Mouse (Mus musculus) hematopoietic stem cell, adult 5-6 weeks (primary cell): ENCODE data around the gene Slc4a7. TPM values are rescaled to one million over a fixed set of nuclear protein-coding genes. Genes with fewer than 3 reads are reported as not detected.
A peak's percentile ranks its signal among the peaks of the same experiment; 100 is the strongest.

Source experiments
- ATAC-seq, 2 experiments: fragments of 125-278 bp in 1 of 2; replicated peaks in 1 of 2; 2 replicates each; pipeline ENCODE4 v1.8.0; 2016 to 2017; ENCODE audit warnings: inconsistent platforms in 2 of 2, mild to moderate bottlenecking in 2 of 2, moderate number of reproducible peaks in 2 of 2, low read depth in 1 of 2, moderate TSS enrichment in 1 of 2; ENCODE audit not compliant: low FRiP score in 2 of 2, poor library complexity in 2 of 2, severe bottlenecking in 2 of 2, insufficient read depth in 1 of 2, low TSS enrichment in 1 of 2
- total RNA-seq: library from RNA; stranded (forward); fragments of 172-1452, 232-1000 nt; gene quantifications from 2 replicates; pipeline ENCODE4 v1.2.3, GENCODE M21; 2017

Slc4a7 gene
- 59.7 and 63.9 TPM in 2 replicates for total RNA-seq

DNA sequence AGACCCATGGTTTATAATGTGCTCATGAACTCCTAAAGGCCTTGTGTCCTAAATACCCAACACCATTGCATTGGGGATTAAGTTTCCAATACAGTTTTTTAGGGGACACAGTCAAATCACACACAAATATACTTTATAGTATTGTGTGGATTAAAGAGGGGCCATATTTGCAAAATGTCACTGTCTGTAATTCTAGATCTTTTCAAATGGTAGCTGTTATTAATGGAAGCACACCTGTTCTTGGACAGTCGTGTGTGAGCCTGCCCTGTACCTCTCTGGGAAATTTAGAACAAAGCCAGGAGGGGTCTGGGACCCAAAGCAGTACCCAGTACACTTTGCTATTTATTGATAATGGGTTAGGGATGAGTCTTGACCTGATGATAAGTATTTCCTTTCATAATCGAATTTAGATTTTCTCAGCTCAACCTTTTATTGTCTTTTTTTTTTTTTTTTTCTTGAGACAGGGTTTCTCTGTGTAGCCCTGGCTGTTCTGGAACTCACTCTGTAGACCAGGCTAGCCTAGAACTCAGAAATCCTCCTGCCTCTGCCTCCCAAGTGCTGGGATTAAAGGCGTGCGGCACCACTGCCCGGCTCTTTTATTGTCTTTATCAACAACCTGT, at the start of gene Slc4a7:
Slc4a7 (plus strand) TSS at position 570 of the 620 bp plus-strand sequence.
- no peak for ATAC-seq

DNA sequence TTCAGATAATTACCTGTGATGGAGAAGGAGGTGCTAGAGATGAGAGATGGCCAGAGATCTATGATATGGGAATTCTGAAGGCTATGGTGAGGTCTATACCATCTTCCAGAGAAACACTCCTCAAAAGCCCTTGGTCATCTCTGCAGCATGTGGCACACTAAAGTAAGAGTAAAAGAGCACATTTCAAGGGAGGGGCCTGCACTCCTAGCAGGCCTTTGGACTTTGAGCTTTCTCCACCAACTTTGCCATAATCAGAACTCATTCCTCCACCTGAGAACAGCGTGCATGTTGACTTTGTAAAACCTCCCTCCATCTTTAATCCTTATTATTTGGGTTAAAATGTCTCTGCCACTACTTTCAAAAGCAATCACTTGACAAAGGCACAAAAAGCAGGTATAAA, 31.5 kb upstream of the Slc4a7 start:
- ATAC-seq = no peak

DNA sequence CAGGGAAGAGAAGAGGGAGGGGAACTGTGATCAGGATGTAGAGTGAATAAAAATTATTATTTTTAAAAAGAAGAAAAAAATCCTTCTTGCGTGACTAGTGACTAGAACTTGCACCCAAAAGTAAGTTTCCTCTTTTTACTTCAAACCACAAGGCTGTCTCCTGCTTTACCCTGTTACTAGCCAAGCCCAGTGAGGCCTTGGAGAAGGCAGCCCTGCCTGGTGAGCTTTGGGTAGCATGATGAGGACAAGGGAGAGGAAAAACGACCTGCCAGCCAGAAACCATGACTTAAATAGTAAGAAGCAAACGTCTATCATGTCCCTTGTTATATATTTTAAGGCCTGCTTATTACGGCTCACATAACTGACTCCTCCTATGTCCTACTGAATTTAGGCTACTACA, 20.5 kb upstream of the Slc4a7 start:
- peak; percentile 83 for ATAC-seq

DNA sequence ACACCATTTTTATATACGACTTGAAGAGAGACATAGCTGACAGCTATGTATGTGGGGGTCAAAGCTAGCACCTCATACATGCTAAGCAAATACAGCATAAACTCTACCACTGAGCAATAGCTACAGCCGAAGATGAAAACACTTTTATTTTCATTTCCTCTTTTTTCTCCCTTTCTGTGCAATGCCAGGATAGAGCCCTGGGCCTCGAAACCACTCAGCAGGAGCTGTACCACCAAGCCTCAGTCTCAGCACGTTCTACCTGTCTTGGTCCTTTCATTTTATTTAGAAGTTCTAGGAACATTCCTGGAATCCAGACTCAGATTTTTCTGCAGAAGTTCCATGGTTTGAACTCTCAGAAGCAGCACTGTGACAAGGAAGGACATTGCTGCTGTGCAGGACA, 17.3 kb upstream of the Slc4a7 start:
- peak; percentile 65 to 74; a peak in 3 of 4 replicates for ATAC-seq

DNA sequence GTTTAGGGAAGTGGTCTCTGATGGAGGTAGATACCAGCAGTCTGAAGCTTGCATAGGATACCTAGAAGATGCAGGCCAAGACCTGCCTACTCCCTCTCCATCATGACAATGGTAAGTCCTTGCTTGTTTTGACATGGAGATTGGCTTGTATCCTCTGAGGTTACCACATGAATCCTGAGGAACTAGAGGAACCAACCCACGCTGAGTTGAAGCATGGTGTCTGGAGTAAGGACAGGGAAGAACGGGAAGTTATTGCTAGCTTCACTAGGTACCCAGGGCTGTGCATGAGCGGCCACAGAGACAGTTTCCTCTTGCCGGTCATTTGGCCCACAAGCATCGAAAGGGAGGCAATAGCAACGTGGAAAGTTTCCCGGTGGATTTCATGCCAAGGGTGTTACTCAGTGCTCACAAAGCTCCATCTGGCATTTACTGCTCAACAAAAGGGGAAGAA, 16.0 kb upstream of the Slc4a7 start:
- peak in 1 of 2 experiments; percentile 30; a peak in 2 of 4 replicates for ATAC-seq

DNA sequence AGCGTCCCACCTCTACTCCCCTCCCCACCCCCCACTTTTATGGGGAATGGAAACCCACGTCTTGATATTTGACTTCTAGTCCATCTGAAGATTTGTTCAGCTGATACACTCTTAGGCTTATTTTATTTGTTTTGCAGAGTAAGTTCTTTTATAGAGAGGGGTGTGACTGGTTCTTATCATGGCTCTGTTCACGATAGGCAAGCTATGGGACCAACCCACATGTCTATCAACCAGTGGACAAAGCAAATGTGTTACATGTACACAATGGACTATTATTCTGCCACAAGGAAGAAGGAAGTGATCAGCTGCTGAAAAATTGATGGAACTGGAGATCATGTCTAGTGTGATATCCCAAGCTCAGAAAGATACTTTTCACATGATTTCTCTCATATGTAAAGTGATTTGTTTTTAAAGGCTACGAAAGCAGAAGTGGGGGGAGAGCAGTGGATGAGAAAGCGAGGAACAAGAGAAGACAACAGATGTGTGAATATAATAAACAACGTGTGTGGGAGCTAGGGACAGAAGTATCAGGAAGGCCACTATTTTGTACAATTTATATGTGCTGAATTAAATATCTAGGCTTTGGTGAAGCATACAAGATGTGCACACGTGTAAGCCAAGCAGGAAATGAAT, 14.7 kb upstream of the Slc4a7 start:
- ATAC-seq = no peak

DNA sequence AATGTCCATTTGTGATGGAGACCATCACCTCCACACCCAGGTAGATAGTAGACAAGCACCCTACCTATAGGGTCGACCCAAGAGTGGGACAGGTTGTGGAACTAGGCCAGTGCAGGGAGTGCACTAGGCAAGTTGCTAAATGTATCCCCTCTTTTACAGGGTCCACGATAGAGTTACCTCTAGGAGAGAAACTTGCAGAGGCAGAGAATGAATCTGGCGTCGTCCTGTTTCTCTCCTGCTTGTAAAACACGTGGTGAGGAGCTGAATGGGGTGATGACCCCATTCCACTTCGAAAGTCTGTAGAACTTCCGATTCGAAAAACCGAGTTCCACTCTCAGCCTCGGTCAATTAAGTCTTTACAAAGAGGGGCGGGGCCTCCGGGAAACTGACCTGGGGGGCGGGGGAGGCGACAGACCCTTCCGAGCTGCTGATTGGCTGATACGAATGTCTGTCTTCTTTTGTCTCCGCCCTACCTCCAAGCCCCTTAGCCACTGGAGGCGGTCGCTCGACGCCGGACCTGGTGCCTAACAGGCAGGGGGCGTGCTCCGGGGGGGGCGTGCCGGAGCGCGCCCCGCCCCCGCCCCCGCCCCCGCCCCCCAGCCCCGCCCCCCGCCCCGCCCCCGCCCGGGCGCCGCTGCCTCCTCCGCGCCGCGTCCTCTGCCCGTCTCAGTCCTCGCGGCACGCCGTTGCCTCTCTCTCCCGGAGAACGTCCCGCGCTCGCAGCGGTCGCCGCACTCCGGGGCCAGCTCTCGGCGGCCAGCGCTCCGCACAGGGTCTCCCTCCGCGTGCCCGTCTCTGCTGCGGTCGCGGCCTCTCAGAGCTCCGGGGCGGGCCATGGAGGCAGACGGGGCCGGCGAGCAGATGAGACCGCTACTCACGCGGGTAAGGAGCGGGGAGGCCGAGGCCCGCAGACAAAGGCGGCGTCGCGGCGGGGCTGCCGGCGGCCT, 593 bp downstream of the Slc4a7 start:
- ATAC-seq = peak; percentile 97

DNA sequence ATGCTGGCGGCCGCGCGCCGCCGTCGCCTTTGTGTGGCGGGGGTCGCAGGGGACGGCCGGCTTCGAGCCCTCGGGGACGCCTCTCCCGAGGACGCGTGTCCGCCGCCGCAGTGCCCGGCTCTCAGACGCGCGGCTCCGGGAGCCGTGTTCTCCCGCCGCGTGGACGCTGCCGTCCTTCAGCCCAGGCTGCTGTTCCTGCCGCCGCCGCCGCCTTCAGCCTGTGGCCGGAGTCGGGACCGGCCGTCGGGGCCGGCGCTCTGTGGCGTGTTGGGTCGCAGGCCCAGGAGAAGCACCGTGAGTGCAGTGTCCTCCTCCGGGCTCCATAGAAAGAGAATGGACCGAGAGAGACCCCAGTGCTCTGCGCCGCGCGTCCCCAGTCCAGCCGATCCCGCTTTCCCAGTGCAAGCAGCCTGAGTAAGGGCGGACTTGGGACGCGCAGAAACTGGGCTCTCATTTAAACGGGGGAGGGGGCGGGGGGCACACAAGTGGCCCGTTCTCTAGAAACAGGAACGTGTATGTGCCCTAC, 1.3 kb downstream of the Slc4a7 start:
- ATAC-seq = peak in 1 of 2 experiments; percentile 23; a peak in 3 of 4 replicates

DNA sequence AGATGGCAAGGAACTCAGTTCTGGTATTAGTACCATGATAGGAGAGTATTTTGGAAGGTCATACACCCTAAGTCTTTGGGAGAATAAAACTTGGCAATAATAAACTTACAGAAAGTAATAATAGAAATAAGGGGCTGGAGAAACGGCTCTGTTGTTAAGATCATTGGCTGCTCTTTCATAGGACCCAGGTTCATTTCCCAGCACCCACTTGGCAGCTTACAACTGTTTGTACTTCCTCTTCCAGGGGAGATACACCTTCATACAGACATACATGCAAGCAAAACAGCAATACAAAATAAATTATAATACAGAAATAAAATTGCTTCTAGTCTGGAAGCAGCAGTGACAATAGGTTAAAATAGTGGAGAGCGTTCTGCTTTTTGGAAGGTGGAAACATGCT, 2.6 kb downstream of the Slc4a7 start:
- ATAC-seq = no peak

DNA sequence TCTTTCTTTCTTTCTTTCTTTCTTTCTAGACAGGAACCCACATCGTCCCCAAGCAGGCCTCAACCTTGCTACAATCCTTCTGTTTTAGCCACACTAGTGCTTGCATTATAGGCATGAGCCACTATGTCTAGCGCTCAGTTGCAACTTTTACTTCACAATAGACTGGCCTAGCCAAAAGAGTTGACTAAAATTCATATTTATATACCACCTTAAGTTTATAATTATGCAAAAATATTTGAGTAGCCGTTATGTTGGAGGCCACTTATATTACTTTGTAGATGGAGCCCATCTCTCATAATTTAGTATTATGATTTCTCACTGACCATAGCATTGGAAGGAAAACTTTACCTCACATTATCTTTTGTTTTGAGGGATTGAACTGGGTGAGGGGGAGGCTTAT, 3.0 kb downstream of the Slc4a7 start:
- no peak for ATAC-seq

DNA sequence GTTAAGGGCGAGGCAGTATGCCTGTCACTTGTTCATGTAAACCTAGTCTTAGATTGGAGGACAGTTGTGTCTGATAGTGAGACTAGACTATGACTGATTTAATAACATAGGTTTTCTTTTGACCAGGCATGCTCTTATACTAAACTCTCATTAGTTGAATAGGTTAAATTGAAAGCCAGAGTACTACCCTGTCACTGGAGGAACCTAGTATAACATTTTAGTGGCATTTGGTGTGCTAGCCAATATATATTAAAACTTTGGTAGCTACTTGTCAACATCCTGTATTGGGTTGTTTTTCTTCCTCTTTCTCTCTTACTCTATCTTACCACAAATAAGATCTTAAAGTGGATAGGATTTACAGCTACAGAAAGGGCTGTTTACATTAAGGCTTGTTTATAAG, 4.3 kb downstream of the Slc4a7 start:
- ATAC-seq = peak; percentile 6 to 34; a peak in 2 of 4 replicates

DNA sequence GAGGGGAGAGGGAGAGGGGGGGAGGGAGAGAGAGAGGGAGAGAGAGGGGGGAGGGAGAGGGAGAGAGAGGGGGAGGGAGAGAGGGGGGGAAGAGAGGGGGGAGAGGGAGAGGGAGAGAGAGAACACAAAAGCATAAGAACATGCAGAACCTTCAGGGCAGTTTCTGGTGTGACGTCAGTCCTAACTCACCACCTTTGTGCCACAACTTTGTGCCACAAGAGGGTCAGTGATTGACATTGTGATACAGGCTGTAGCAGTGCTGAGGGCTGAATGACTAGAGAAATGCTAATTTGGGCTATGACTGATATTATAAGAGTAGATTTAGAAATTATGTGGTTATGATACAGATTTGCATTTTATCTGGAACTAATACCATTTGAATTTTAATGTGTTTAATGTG, 5.0 kb downstream of the Slc4a7 start:
- ATAC-seq = no peak

DNA sequence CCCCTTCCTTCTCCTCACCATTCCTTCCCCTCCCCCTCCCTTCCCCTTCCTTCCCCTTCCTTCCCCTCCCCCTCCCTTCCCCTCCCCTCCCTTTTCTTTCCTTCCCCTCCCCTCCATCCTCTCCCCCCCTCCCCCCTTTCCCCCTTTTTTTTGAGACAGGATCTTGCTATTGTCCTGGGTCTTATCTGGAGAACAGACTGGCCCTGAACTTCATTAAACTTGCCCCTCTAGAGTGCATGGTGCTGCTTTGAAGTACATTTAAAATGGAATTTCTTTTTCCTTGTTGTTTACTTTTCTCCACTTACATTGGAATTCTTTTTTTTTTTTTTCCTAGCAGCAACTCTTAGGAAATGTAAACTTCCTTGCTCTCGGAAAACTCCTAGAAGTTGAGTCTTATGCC, 6.9 kb downstream of the Slc4a7 start:
- no peak for ATAC-seq

DNA sequence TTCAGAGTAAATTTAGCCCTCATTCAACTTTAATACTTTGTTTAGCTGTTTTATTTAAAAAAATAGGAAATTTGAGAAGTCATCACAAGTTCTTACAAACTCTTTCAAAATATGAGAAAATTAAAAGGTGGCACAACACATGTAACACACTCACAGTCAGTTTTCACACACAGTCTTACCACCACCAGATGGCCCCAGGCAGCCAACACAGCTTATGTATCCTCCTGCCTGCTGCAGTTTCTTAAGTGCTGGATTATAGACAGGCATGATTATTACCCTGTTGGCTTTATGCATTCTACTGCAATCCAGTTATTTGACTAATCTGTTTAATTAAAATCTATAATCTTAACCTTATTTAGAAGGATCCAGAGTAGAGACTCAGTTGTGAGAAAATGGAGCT, 12.1 kb downstream of the Slc4a7 start:
- no peak for ATAC-seq

DNA sequence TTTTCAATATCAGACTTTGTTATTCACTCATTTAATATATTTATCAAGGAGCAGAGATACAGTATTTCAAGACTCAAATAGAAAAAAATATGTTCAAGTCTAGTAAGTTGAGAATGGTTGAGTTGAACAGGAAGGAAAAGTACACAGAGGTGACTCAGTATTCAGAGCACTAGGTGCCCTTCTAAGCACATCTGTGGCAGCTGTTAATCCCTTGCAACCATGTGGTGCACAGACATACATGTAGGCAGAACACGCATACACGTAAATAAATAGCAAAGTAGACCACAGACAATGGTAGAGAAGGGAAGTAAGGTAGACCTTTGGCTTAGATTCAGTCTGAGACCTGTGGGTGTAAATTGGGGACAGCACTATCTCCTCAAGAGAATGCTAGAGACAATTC, 13.7 kb downstream of the Slc4a7 start:
- ATAC-seq = peak; percentile 27 to 58; a peak in 2 of 4 replicates

DNA sequence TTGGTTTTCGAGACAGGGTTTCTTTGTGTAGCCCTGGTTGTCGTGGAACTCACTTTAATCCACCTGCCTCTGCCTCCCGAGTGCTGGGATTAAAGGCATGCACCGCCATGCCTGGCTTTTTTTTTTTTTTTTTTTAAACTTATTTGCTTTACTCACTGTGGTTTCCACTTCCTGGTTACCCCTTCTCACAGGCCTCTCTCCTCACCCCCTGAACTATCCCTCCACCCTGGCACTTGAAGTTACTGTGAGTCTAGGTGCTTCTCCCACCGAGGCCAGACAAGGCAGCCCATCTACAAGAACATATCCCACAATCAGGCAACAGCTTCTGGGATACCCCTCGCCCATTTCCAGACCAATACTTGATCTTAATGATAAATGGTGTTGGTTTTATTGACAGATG, 14.8 kb downstream of the Slc4a7 start:
- ATAC-seq = peak; percentile 71 to 87; a peak in 3 of 4 replicates

DNA sequence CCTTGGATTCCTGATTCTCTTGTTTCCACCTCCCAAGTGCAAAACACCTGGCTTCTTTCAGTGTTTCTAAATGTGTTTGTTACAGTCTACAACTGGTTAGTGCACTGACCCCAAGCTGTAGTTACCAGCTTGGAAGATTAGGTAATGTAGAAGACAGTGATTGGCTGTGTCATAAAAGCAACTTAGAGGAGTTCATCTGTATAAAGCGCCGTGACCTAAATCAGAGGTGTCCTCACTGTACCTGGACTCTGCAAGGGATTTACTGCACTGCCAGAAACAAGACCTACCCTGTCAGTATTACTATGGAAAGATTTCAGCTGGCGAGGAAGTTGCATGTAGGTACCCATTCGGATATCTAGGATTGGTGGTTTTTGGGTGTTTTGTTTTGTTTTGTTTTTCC, 16.5 kb downstream of the Slc4a7 start:
- ATAC-seq = no peak

DNA sequence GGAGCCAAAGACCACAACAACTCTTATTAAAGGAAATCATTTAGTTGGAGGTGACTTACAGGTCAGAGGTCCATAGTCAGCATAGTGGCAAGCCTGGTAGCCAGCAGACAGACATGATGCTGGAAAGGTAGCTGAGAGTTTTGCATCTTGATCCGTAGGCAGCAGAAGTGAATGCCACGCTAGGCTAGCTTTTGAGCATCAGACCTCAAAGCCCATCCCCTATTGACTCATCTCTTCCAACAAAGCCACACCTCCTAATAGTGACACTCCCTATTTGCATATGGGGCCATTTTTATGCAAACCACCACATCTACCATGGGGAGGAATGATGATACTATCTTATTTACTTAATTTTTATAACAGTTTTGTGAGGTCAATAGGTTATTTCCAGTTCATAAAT, 79.1 kb downstream of the Slc4a7 start:
- no peak for ATAC-seq
